Mouse (Mus musculus) v-Abl transformed pro-B cells (cell line): ENCODE results near the gene Nfatc2ip.

Experiments used
- in situ Hi-C, 2 experiments: fragments of 400-800 bp; cut with MboI; formaldehyde crosslinking; loops; one replicate each; pipeline ENCODE4 v1.15.1; 2025; ENCODE audit not compliant: unreplicated experiment in 2 of 2

The Nfatc2ip gene

GRCm38 (mm10) chr7:126396298-126397119 lies at the start of gene Nfatc2ip:
Gene Nfatc2ip, minus strand, starts transcription at chr7:126396737.
- in situ Hi-C loops, result loop anchor here (5.0 kb wide), 2 partner anchors 41 to 76 kb away; no protein-coding TSS in a partner anchor

- in situ Hi-C loops, result no loop called here
Measured at GRCm38 (mm10) chr7:126446217-126446616, 49.7 kb upstream of the Nfatc2ip start.

GRCm38 (mm10) chr7:126445104-126445815 lies 48.7 kb upstream of the Nfatc2ip start:
- in situ Hi-C loops, result no loop called here

GRCm38 (mm10) chr7:126444536-126444935 lies 48.0 kb upstream of the Nfatc2ip start:
- in situ Hi-C loops, result no loop called here

GRCm38 (mm10) chr7:126443997-126444396 lies 47.5 kb upstream of the Nfatc2ip start:
- in situ Hi-C loops, result no loop called here

- in situ Hi-C loops, result no loop called here
Measured at GRCm38 (mm10) chr7:126440134-126440533, 43.6 kb upstream of the Nfatc2ip start.

GRCm38 (mm10) chr7:126436851-126437250 lies 40.3 kb upstream of the Nfatc2ip start:
- in situ Hi-C loops, result loop anchor here (5.0 kb wide), 3 partner anchors 35 to 90 kb away; partner anchors contain the start of gene Nfatc2ip (in 2 of the 2)

- in situ Hi-C loops, result loop anchor here (5.0 kb wide), 3 partner anchors 36 to 92 kb away; partner anchors contain the start of gene Nfatc2ip (in 2 of the 2)
Measured at GRCm38 (mm10) chr7:126435801-126436200, 39.3 kb upstream of the Nfatc2ip start.

- in situ Hi-C loops, result loop anchor here (5.0 kb wide), 3 partner anchors 37 to 93 kb away; partner anchors contain the start of gene Nfatc2ip (in 2 of the 2)
Measured at GRCm38 (mm10) chr7:126434726-126435125, 38.2 kb upstream of the Nfatc2ip start.

GRCm38 (mm10) chr7:126430167-126430566 lies 33.6 kb upstream of the Nfatc2ip start:
- in situ Hi-C loops, result no loop called here

GRCm38 (mm10) chr7:126429503-126429898 lies 33.0 kb upstream of the Nfatc2ip start:
- in situ Hi-C loops, result no loop called here

GRCm38 (mm10) chr7:126428631-126429502 lies 32.3 kb upstream of the Nfatc2ip start, which contains the start of gene Rabep2:
Gene Rabep2, plus strand, starts transcription at chr7:126428759.
- in situ Hi-C loops, result no loop called here

- in situ Hi-C loops, result no loop called here
Measured at GRCm38 (mm10) chr7:126428154-126428553, 31.6 kb upstream of the Nfatc2ip start.

GRCm38 (mm10) chr7:126427323-126427860 lies 30.9 kb upstream of the Nfatc2ip start:
- in situ Hi-C loops, result no loop called here

- in situ Hi-C loops, result no loop called here
Measured at GRCm38 (mm10) chr7:126424161-126424560, 27.6 kb upstream of the Nfatc2ip start.

- in situ Hi-C loops, result no loop called here
Measured at GRCm38 (mm10) chr7:126421756-126422155, 25.2 kb upstream of the Nfatc2ip start.

- in situ Hi-C loops, result no loop called here
Measured at GRCm38 (mm10) chr7:126418496-126418895, 22.0 kb upstream of the Nfatc2ip start.

- in situ Hi-C loops, result no loop called here
Measured at GRCm38 (mm10) chr7:126417606-126418005, 21.1 kb upstream of the Nfatc2ip start.

GRCm38 (mm10) chr7:126417045-126417444 lies 20.5 kb upstream of the Nfatc2ip start:
- in situ Hi-C loops, result no loop called here

- in situ Hi-C loops, result no loop called here
Measured at GRCm38 (mm10) chr7:126416615-126417014, 20.1 kb upstream of the Nfatc2ip start.
